In the genomic region with DNA sequence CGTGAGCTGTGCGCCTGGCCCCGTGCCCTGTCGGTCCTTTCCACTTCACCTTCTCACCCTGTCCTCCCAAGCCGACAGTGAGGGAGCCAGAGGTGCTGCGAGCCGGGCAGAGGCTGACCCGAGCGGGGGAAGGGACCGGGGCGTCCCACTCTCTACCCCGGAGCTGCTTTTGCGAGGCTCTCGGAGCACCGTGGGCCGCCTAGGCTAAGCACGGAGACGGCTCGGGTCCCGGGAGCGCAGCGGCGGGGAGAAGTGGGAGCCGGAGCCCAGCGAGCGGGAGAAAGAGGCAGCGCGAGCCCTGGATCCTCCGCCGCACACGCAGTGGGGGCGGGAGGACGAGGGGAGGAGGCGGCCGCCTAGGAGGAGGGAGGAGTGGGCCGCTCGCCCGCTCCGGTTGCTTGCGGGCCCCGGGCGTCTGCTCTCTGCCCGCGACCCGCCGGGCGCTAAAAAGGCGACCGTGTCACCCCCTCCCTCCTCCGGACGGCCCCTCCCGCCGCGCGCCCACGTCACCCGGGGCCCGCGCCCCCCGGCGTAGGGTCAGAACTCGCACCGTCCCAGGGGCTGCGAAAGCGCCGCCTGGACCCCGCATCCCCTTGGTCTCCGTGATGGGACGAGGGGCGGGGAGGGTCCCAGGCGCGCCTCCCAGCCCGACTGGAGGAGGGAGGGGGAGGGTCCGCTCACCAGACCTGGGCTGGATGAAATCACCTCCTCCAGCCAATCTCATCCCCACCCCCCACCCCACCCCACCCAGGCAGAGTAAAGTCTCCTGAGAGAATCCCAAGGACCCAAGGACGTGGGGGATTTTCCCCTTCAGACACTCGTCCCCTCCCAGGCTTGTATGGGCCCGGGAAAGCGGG, we compare ENCODE assay signal across 8 mouse cellular contexts. TPM values are rescaled to one million over a fixed set of nuclear protein-coding genes. Genes with fewer than 3 reads are reported as not detected.
A peak's percentile ranks its signal among the peaks of the same experiment; 100 is the strongest.
DNase-seq lines count a peak whose midpoint lies in the region; ATAC-seq and TF ChIP-seq lines count a peak whose summit lies in the region.

TSS of gene Adamts3 (minus strand) at position 284 of the 857 bp plus-strand sequence.

- peaks cover 22% of the 10 kb centered on the region for H3K4me1 ChIP-seq in erythroblast, embryonic 14.5 days (ENCODE audit: control insufficient read depth)
- H3K4me1 ChIP-seq in embryonic facial prominence, embryonic 11.5 days (ENCODE audit: control insufficient read depth, insufficient read depth, low read length), result no peaks in the 10 kb centered on the region
- no peaks in the 10 kb centered on the region for H3K4me1 ChIP-seq in intestine, postnatal 0 days (replicated peaks; ENCODE audit: control insufficient read depth, insufficient read depth, low read length)
- H3K4me1 ChIP-seq in limb, embryonic 11.5 days (ENCODE audit: control insufficient read depth, insufficient read depth, low read length), result 0 out of 2 replicates have a peak, but pooled peaks cover 3% of the 10 kb centered on the region
- peaks cover 23% of the 10 kb centered on the region for H3K4me1 ChIP-seq in midbrain, embryonic 10.5 days

- no peaks in the 10 kb centered on the region for H3K36me3 ChIP-seq in erythroblast, embryonic 14.5 days (ENCODE audit: control insufficient read depth)
- no peaks in the 10 kb centered on the region for H3K36me3 ChIP-seq in embryonic facial prominence, embryonic 11.5 days (replicated peaks; ENCODE audit: control insufficient read depth, insufficient read depth, low read depth, low read length)
- H3K36me3 ChIP-seq in intestine, postnatal 0 days (ENCODE audit: control insufficient read depth, insufficient read depth), result no peaks in the 10 kb centered on the region
- no peaks in the 10 kb centered on the region for H3K36me3 ChIP-seq in limb, embryonic 11.5 days (ENCODE audit: control insufficient read depth, insufficient read depth, low read length)
- H3K36me3 ChIP-seq in midbrain, embryonic 10.5 days, result peaks cover 8% of the 10 kb centered on the region

- H3K27me3 ChIP-seq in erythroblast, embryonic 14.5 days (ENCODE audit: control insufficient read depth), result 0 out of 2 replicates have a peak, but pooled peaks cover 4% of the 10 kb centered on the region
- no peaks in the 10 kb centered on the region for H3K27me3 ChIP-seq in embryonic facial prominence, embryonic 11.5 days (ENCODE audit: control insufficient read depth, insufficient read depth, low read length)
- H3K27me3 ChIP-seq in intestine, postnatal 0 days (replicated peaks; ENCODE audit: control insufficient read depth, insufficient read depth, low read length), result peaks cover 6% of the 10 kb centered on the region; the same call in 1 of the 2 replicates
- no peaks in the 10 kb centered on the region for H3K27me3 ChIP-seq in limb, embryonic 11.5 days (ENCODE audit: control insufficient read depth, insufficient read depth, low read length)
- peaks cover 16% of the 10 kb centered on the region; the same call in 1 of the 2 replicates for H3K27me3 ChIP-seq in midbrain, embryonic 10.5 days (ENCODE audit: low read depth, poor library complexity, severe bottlenecking)

- H3K4me2 ChIP-seq in embryonic facial prominence, embryonic 11.5 days (ENCODE audit: low read depth, low read length), result peak within 1 kb of the TSS; percentile 99
- peak within 1 kb of the TSS; percentile 99 for H3K4me2 ChIP-seq in intestine, postnatal 0 days (replicated peaks; ENCODE audit: low read depth)
- peak within 1 kb of the TSS; percentile 100 for H3K4me2 ChIP-seq in limb, embryonic 11.5 days (ENCODE audit: low read depth, severe bottlenecking)

- under 1% methylated on average over 44 of the region's 78 CpGs for WGBS in embryonic facial prominence, embryonic 11.5 days
- WGBS in intestine, postnatal 0 days, result 1% methylated on average over 71 of the region's 78 CpGs
- 0% methylated on average over 46 of the region's 78 CpGs for WGBS in limb, embryonic 11.5 days
- under 1% methylated on average over 52 of the region's 78 CpGs for WGBS in midbrain, embryonic 10.5 days

- peak within 1 kb of the TSS; percentile 81 for H3K9ac ChIP-seq in embryonic facial prominence, embryonic 11.5 days (replicated peaks; ENCODE audit: low read length)
- peak within 1 kb of the TSS; percentile 40 for H3K9ac ChIP-seq in intestine, postnatal 0 days (ENCODE audit: low read depth, low read length)
- peak within 1 kb of the TSS; percentile 82 for H3K9ac ChIP-seq in limb, embryonic 11.5 days (ENCODE audit: low read length)

- H3K4me3 ChIP-seq in erythroblast, embryonic 14.5 days (replicated peaks), result peak within 1 kb of the TSS; percentile 65
- H3K4me3 ChIP-seq in embryonic facial prominence, embryonic 11.5 days (ENCODE audit: low read depth, low read length), result peak within 1 kb of the TSS; percentile 67
- H3K4me3 ChIP-seq in intestine, postnatal 0 days (ENCODE audit: low read depth, low read length), result peak within 1 kb of the TSS; percentile 57
- H3K4me3 ChIP-seq in limb, embryonic 11.5 days (ENCODE audit: low read depth, low read length), result peak within 1 kb of the TSS; percentile 65
- H3K4me3 ChIP-seq in midbrain, embryonic 10.5 days, result peak within 1 kb of the TSS; percentile 74

- TF ChIP-seq CTCF in intestine, postnatal 0 days (IDR thresholded peaks at IDR 0.05; ENCODE audit: low read depth), result no peak

- peak; percentile 73 for DNase-seq in embryonic facial prominence, embryonic 11.5 days (ENCODE audit: low spot score)
- peak; percentile 56 to 72 for DNase-seq in heart, adult 18-20 months
- DNase-seq in limb, embryonic 11.5 days (ENCODE audit: low spot score), result peak; percentile 75
- peak; percentile 74 for DNase-seq in midbrain, embryonic 10.5 days (ENCODE audit: low spot score)
- DNase-seq in right cerebral cortex, postnatal 4 days, result peak; percentile 70

- H3K27ac ChIP-seq in embryonic facial prominence, embryonic 11.5 days (replicated peaks; ENCODE audit: low read depth, low read length), result no peak within 1 kb of the TSS; the same call in 1 of the 2 replicates
- peak within 1 kb of the TSS; percentile 64 for H3K27ac ChIP-seq in intestine, postnatal 0 days (ENCODE audit: low read depth, low read length)
- peak within 1 kb of the TSS; percentile 47; the same call in 1 of the 2 replicates for H3K27ac ChIP-seq in limb, embryonic 11.5 days (replicated peaks; ENCODE audit: low read depth, low read length)
- H3K27ac ChIP-seq in midbrain, embryonic 10.5 days (replicated peaks), result peak within 1 kb of the TSS; percentile 86

- no peaks in the 10 kb centered on the region for H3K9me3 ChIP-seq in erythroblast, embryonic 14.5 days (ENCODE audit: control insufficient read depth, low read length)
- no peaks in the 10 kb centered on the region for H3K9me3 ChIP-seq in embryonic facial prominence, embryonic 11.5 days (replicated peaks; ENCODE audit: control insufficient read depth, low read length)
- peaks cover 3% of the 10 kb centered on the region; the same call in 1 of the 2 replicates for H3K9me3 ChIP-seq in intestine, postnatal 0 days (ENCODE audit: control insufficient read depth)
- H3K9me3 ChIP-seq in limb, embryonic 11.5 days (ENCODE audit: control insufficient read depth, low read length), result no peaks in the 10 kb centered on the region
- H3K9me3 ChIP-seq in midbrain, embryonic 10.5 days (replicated peaks), result peaks cover 7% of the 10 kb centered on the region

- no peak for ATAC-seq in erythroblast, adult 5-6 weeks (replicated peaks; ENCODE audit: low FRiP score, poor library complexity, severe bottlenecking)
- peak; percentile 85 for ATAC-seq in embryonic facial prominence, embryonic 11.5 days (replicated peaks; ENCODE audit: insufficient number of reproducible peaks, low FRiP score, low TSS enrichment, low read depth)
- peak; percentile 60 for ATAC-seq in intestine, postnatal 0 days
- ATAC-seq in limb, embryonic 11.5 days (ENCODE audit: insufficient number of reproducible peaks, low FRiP score, low TSS enrichment, low read depth), result peak; percentile 77

RNA-seq across cellular contexts. Expression of gene Adamts3, which starts in this region (rescaled TPM):
- 0.04 TPM in 1 of 2 replicates, not detected in the other for polyA plus RNA-seq in erythroblast, embryonic 14.5 days (2012)
- 0.42 and 1.9 TPM in 2 replicates for total RNA-seq in erythroblast, adult 5-6 weeks (2015; ENCODE audit: low replicate concordance)
- 0.68 and 1.7 TPM in 2 replicates for total RNA-seq in erythroblast, adult 5-6 weeks (2017; ENCODE audit: low replicate concordance)
- 5.7 and 6.1 TPM in 2 replicates for polyA plus RNA-seq in embryonic facial prominence, embryonic 11.5 days (2014; fragmentation: Nextera tagmentation; extraction: Ambion mirVana)
- 1 to 10 TPM; 3.5 to 4.4 TPM for total RNA-seq in heart, adult 18-20 months (2021)
- 0.72 and 0.82 TPM in 2 replicates for polyA plus RNA-seq in intestine, postnatal 0 days (2015; fragmentation: Nextera tagmentation; extraction: Ambion mirVana)
- polyA plus RNA-seq in limb, embryonic 11.5 days (2014; fragmentation: Nextera tagmentation; extraction: Ambion mirVana), result 7.7 and 8.6 TPM in 2 replicates
- polyA plus RNA-seq in midbrain, embryonic 10.5 days (2016; fragmentation: Nextera tagmentation; extraction: Ambion mirVana), result 4.2 and 5.1 TPM in 2 replicates

Comparison
In these comparisons a context has a peak if more than half of its experiments do, and no peak if none do; other contexts are left out.
1. Peak in ATAC-seq, H3K4me3 ChIP-seq, H3K27ac ChIP-seq, H3K9ac ChIP-seq and H3K4me2 ChIP-seq in intestine, postnatal 0 days; RNA of the gene not detected or under 1 TPM.